Mouse (Mus musculus) macrophage (primary cell): ENCODE measurements around the gene Milr1. TPM values are rescaled to one million over a fixed set of nuclear protein-coding genes. Genes with fewer than 3 reads are reported as not detected.
"Not testable (repeated sequence)": the region's sequence is repeated elsewhere in the genome, so short reads cannot be mapped to it uniquely, and the experiment has no call there.

ENCODE experiments used
- H3K27ac ChIP-seq: fragments of 350-480 bp; formaldehyde crosslinking; 2 replicates; pipeline ENCODE4 v1.9.0; 2021
- H3K36me3 ChIP-seq: fragments of 350-480 bp; formaldehyde crosslinking; 2 replicates; pipeline ENCODE4 v1.9.0; 2021; ENCODE audit errors: inconsistent target
- H3K4me3 ChIP-seq: fragments of 350-480 bp; formaldehyde crosslinking; 2 replicates; pipeline ENCODE4 v1.9.0; 2021; ENCODE audit errors: inconsistent target
- H3K79me2 ChIP-seq: fragments of 350-480 bp; formaldehyde crosslinking; 2 replicates; pipeline ENCODE4 v1.9.0; 2021; ENCODE audit errors: inconsistent target
- WGBS: methylation state at CpG from one replicate; pipeline ENCODE4 v1.1.7; 2026; ENCODE audit warnings: inconsistent platforms; ENCODE audit not compliant: missing documents; 5-methylcytosine and 5-hydroxymethylcytosine counted together
- polyA plus RNA-seq: library from polyadenylated mRNA; stranded (reverse); fragments of 250-400 nt; gene quantifications from 3 replicates; pipeline ENCODE4 v1.2.4, GENCODE M21; 2018; ENCODE audit warnings: inconsistent platforms

Milr1 gene
- polyA plus RNA-seq, 1 experiment from 2014 or later = 97.9 TPM

DNA sequence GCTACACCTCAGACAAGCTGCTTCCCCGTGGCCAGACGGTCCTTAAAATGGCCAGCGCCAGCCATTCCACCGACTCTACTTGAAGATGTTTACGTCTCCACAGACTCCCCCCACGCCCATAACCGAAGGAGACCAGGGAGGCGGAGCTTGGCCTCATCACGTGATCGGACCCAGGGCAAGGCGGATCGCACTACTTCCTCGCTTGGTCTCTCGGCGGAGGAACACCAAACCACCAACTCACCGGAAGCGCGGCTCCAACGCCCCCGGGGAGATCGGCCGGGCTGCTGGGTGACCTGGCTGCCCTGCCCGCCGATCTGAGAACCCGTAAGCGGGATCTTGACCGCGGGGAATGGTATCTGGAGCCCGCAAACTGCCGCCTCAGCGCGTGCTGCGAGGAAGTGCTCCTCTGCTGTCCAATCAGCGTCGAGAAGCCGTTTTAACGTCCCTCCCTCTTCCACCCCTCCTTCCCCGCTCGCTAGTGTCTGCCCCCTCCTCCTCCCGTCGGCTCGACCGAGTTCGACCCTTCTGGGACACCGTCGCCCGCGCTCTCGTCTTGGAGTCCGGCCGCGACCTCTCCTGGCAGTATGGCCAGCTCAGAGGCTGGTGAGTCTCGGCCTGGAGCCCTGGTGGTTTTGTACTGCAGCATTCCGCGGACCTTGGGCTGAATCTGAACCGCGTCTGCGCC lies 37.9 kb downstream of the Milr1 start, which contains the start of the genes Ddx5 and Cep95:
TSS of gene Ddx5 (minus strand) at position 411 of the 685 bp plus-strand sequence.
TSS of gene Cep95 (plus strand) at position 478 of the 685 bp plus-strand sequence.
- H3K27ac ChIP-seq = peak within 1 kb of the TSS; percentile 91
- H3K4me3 ChIP-seq = peak within 1 kb of the TSS; percentile 93
- H3K79me2 ChIP-seq = peaks cover 76% of the 10 kb centered on the region
- under 1% methylated on average over 58 of the region's 58 CpGs for WGBS
- H3K36me3 ChIP-seq = peaks cover 32% of the 10 kb centered on the region

DNA sequence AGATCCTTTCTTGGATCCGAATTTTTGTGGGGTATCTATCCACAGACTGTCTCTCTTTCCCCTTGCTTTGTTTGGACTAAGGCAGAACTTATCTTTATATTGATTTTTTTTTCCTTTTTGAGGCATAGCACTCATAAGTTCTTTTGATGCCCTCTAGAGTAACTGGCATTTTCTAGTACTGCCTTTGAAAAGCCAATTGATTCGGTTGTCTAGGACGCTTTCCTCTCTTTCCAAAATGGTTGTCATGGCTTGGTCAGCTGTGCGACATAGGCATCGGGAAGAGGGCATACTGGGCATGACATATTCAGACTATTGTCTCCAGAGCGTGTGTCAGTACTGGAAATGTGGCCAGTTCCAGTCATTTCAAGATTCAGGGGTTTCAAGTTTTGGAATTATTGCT lies 38.6 kb downstream of the Milr1 start:
- Histone ChIP-seq H3K27ac (peak overlapping the region; percentile 91), H3K79me2 (peaks cover 69% of the 10 kb centered on the region), H3K36me3 (peaks cover 31% of the 10 kb centered on the region; the same call in 1 of the 2 replicates), H3K4me3 (peak overlapping the region; percentile 88)
- 3% methylated on average over 6 of the region's 6 CpGs for WGBS

DNA sequence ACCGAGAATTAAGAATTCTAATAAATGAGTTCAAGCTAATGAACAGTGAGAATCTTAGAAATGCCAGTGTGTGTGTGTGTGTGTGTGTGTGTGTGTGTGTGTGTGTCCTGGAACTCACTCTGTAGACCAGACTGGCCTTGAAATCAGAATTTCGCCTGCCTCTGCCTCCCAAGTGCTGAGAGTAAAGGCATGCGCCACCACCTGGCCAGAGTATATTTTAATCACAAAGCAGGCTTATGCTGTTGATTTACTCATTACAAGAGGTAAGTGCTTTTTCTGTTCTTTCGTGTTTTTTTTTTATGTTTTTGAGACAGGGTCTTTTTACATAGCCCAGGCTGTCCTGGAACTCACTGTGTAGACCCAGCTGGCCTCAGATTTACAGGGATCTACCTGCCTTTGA lies 42.8 kb downstream of the Milr1 start:
- peaks cover 33% of the 10 kb centered on the region; the same call in 1 of the 2 replicates for H3K36me3 ChIP-seq
- WGBS = 77% methylated on average over 4 of the region's 4 CpGs
- H3K4me3 ChIP-seq = no peak overlapping the region

DNA sequence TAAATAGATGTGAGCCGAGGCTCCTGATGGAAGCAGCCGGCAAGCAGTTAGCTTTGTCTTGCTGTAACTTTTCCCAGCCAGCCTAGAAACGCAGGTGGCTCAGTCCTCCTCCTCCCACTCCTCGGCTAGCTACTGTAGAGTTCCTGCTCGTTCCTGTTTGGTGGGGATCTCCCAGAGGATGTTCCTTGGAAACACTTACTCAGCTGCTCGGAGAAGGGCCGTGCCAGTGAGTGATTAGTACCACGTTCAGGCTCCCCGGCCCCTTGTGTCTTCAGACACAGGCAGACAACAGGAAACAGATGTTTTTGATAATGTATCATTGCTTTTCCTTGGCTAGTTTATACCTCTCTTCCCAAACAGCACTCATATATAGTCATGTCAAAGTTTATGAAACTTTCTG lies 44.7 kb downstream of the Milr1 start:
- 88% methylated on average over 9 of the region's 9 CpGs for WGBS

More for the DNA sequence above, 42.8 kb downstream of the Milr1 start:
- Histone ChIP-seq H3K27ac (no peak overlapping the region), H3K79me2 (peaks cover 33% of the 10 kb centered on the region)

DNA sequence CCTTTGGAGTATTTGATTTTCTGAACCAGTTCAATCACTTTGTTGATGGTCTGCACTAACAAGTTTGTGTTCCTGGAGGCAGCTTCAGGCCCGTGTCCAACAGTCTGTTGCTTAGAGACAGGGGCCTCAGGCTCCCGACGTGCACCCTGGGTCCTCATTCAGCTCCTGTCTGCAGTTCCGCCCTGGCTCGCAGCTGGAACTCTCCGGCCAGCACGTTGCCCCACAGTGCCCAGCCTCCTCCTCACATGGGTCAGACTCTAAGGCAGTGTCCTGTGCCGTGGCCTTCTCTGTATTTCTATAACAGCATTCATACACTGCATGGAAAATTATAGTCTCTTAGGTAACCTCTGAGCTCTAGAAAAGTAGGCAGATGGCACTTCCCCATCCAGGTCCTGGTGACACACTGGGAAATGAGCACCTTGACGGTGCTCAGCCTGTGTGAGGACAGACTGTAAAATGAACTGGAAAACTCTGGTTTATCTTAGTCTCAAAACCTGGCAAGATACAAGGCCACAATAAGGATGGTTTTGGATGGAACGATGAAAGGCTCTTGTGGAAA lies 51.1 kb downstream of the Milr1 start:
- 93% methylated on average over 10 of the region's 10 CpGs for WGBS
- no peak overlapping the region for H3K27ac ChIP-seq
- no peak overlapping the region for H3K4me3 ChIP-seq
- H3K36me3 ChIP-seq = peaks cover 66% of the 10 kb centered on the region
- H3K79me2 ChIP-seq = no peaks in the 10 kb centered on the region

More for the DNA sequence above, 44.7 kb downstream of the Milr1 start:
- Histone ChIP-seq H3K79me2 (peaks cover 20% of the 10 kb centered on the region), H3K4me3 (no peak overlapping the region), H3K27ac (no peak overlapping the region), H3K36me3 (peaks cover 50% of the 10 kb centered on the region)

DNA sequence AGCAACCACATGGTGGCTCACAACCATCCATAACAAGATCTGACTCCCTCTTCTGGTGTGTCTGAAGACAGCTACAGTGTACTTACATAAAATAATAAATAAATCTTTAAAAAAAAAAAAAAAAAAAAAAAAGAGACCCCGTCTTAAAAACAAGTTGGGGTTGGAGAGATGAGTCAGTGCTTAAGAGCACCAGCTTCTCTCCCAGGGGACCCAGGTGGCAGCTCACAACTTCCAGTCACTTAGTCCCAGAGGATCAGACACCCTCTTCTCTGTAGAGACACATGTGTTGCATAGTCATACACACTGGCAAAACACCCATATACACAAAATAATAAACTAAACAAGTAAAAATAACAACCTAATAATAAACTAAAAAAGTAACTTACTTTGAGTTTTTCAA lies 56.4 kb downstream of the Milr1 start:
- H3K36me3 ChIP-seq = peaks cover 58% of the 10 kb centered on the region; the same call in 1 of the 2 replicates
- no CpG with 5 or more reads among the region's 1 CpGs for WGBS

DNA sequence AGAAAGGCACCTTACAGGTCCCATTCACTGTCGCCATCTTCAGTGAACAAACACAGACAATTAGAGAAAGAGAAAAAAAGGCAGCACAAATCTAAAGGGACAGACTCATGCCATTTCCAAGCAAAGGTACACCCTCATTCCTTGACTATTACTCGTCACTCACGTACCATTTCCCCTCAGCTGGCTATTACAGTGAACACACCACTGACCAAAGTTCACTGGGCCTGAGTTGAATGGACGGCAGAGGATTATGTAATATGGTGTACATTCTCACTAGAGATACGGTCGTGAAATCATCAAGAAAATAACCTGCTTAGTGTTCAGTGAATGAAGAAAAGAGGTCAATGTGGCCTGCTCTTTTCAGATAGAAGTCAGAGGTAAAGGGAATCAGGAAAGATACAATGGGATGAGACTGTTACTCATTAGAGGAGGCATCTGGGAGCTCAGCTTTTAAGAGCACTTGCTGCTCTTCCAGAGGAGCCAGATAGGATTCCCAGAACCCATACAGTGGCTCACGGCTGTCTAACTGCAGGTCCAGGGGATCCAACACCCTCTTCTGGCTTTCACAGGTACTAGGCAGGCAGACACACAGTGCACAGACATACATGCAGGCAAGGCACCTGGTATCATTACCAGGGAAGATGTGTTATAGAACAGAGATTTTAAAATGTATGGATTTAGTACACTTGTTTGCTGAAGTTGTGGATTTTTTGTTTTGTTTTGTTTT lies 61.5 kb downstream of the Milr1 start:
- Histone ChIP-seq H3K4me3 (no peak overlapping the region), H3K27ac (no peak overlapping the region), H3K36me3 (peaks cover 58% of the 10 kb centered on the region; the same call in 1 of the 2 replicates), H3K79me2 (no peaks in the 10 kb centered on the region)
- 96% methylated on average over 7 of the region's 7 CpGs for WGBS

More for the DNA sequence above, 56.4 kb downstream of the Milr1 start:
- not testable (repeated sequence) for H3K27ac ChIP-seq, H3K4me3 ChIP-seq, H3K79me2 ChIP-seq

DNA sequence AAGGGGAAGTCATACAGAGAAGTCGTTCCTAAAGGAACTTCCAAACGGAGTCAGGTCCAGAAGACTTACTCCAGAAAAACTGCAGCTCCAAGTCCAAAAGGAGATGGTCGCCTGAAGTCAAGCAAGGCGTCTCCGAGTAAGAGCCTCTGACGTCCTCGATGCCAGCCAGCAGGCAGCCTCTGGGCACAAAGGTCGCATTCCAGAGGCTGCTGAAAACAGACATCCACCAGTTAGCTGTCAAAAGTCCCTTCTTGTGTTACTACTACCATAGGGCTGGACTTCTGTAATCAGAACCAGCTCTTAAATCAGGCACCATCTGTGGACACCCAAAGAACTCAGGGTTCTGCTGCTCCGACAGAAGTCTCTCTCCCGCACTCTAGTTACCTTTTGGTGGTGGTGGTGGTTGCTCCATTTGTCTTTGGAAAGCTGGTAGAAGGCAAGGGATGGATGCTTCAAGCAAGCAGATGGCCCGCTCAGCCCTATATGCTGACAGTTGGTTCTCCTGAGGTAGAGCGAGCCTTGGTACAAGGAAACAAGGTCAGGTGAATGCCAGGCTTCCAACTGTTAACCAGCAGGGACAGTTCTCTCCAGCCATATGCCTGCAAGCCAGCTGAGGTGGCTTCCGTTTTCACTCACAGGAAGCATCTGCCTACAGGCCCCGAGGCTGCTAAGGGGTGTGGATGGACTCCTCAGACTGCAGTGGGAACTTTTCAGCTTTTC lies 63.7 kb downstream of the Milr1 start:
- Histone ChIP-seq H3K4me3 (no peak overlapping the region), H3K27ac (no peak overlapping the region), H3K36me3 (peaks cover 48% of the 10 kb centered on the region; the same call in 1 of the 2 replicates), H3K79me2 (no peaks in the 10 kb centered on the region)
- 86% methylated on average over 14 of the region's 14 CpGs for WGBS

DNA sequence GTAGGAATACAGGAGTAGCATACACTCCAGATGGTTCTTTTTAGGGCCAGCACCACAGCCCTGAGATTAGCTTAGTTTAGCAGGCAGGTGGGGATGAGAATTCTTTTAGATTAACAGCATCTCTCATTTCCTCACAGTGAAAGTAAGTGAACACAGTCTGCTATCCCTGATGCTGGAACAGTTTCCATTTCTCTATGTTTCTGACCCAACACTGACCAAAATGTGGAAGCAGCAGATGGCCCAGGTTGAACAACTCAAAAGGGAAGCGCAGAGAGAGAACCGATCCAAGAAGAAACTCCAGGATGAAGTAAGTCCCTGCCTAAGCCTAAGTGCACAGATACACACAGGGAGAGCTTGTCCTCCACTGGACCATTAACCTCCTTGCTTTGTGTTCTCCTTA lies 64.3 kb downstream of the Milr1 start:
- Histone ChIP-seq H3K27ac (no peak overlapping the region), H3K79me2 (no peaks in the 10 kb centered on the region), H3K36me3 (peaks cover 43% of the 10 kb centered on the region; the same call in 1 of the 2 replicates), H3K4me3 (no peak overlapping the region)
- WGBS = 87% methylated on average over 2 of the region's 2 CpGs

DNA sequence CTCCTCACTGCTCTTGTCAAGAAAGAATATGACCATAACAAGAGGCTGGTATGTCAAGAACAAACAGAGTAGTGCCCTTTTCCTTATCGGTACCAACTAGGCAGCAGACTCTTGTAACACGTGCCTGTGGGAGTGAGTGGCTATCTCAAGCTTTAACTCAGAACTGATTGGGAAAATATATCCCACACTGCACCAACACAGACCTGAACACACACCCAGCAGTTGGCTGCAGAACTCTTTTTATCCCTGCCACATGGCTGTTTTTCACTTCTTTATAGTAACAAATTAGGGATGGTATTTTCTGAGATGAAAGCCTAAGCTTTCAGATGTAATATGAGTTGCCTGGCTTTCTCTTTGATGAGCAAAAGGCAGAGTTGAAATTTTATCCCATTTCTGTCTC lies 64.7 kb downstream of the Milr1 start:
- Histone ChIP-seq H3K4me3 (no peak overlapping the region), H3K36me3 (peaks cover 39% of the 10 kb centered on the region; the same call in 1 of the 2 replicates), H3K79me2 (no peaks in the 10 kb centered on the region), H3K27ac (no peak overlapping the region)
- WGBS = 97% methylated on average over 2 of the region's 2 CpGs

DNA sequence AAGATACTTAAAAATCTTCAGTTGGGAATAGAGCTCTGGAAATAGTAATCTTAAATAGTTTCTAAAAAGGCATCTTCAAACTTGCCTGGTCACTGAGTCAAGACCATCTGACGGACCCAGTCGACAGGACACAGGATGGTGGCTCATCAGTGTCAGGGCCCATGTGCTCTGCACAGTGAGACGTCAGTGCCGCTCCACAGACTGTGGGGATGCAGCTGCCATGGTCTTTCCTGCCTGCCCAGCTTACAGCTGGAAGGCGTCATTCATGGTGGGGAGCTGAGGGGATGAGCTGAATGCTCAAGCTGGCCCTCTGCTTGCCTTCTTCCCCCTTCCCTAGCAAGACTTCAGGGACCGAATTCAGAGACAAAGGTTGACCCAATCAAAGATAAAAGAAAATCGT lies 65.3 kb downstream of the Milr1 start:
- no peak overlapping the region for H3K27ac ChIP-seq
- no peak overlapping the region for H3K4me3 ChIP-seq
- H3K79me2 ChIP-seq = no peaks in the 10 kb centered on the region
- H3K36me3 ChIP-seq = peaks cover 34% of the 10 kb centered on the region; the same call in 1 of the 2 replicates
- 93% methylated on average over 7 of the region's 7 CpGs for WGBS

DNA sequence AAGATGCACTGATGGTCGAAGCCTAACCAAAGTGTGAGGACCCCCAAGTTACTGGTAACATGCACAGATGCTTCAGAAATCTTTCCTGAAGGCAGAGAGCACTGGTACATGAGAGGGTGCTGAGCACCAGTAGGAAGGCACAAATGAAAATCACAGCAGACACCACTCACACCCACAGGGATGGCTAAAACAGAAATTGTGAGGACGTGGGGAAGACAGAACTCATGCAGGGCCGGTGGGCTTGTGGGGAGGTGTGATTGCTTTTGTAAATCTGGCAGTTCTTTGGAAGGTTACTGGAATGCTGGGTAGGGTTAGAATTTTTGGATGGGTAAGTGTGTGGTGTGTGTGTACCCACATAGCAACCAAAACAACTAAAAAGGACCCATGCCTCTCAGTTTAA lies 66.1 kb downstream of the Milr1 start:
- Histone ChIP-seq H3K4me3 (no peak overlapping the region), H3K27ac (no peak overlapping the region), H3K79me2 (no peaks in the 10 kb centered on the region), H3K36me3 (peaks cover 26% of the 10 kb centered on the region; the same call in 1 of the 2 replicates)
- WGBS = 91% methylated on average over 3 of the region's 3 CpGs

DNA sequence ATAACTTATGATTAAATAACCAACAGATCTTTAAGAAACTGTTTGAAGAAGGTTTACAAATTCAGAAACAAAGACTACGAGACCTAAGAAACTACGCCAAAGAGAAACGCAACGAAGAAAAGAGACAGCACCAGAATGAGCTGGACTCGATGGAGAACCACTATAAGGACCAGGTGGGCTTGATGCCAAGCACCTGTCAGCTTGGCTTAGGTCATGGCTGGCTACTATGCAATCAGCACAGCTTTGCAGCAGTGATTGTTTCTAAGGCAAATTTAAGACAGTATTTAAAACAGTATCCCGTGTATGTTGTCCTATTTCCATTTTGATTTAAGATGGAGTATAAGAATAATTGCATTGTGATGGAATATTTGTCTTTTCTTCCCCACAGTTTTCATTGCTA lies 66.8 kb downstream of the Milr1 start:
- no peak overlapping the region for H3K4me3 ChIP-seq
- no peak overlapping the region for H3K27ac ChIP-seq
- no peaks in the 10 kb centered on the region for H3K79me2 ChIP-seq
- peaks cover 20% of the 10 kb centered on the region; the same call in 1 of the 2 replicates for H3K36me3 ChIP-seq
- WGBS = 94% methylated on average over 6 of the region's 6 CpGs

DNA sequence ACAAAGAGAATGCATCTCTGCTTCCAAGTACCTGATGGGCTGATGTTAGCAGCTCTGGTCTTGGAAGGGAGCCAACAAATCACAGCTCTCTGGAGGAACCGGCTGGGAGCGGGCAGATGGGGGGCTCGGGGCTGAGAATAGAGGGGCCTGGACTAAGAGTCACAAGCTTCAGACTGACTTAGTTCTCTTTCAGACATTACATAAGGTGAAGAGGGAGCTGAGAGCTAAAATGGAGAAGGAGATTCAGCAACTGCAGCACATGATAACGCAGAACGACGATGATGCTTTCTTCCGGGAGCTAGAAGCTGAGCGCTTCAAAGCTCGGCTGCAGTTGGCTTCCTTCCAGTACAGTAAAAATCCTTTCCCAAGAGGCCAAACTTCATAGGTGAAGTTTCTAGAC lies 67.3 kb downstream of the Milr1 start:
- WGBS = 74% methylated on average over 9 of the region's 9 CpGs
- Histone ChIP-seq H3K27ac (peak overlapping the region; percentile 93), H3K79me2 (no peaks in the 10 kb centered on the region), H3K4me3 (no peak overlapping the region), H3K36me3 (peaks cover 20% of the 10 kb centered on the region; the same call in 1 of the 2 replicates)
